Mouse (Mus musculus) neural tube, embryonic 15.5 days (tissue): Measurements from ENCODE around the gene Lamc3. TPM values are rescaled to one million over a fixed set of nuclear protein-coding genes. Genes with fewer than 3 reads are reported as not detected.

Source experiments
- ATAC-seq: fragments of 200-750 bp; cut with Nextera tagmentation; 2 replicates; pipeline ENCODE4 v1.8.0; 2017; ENCODE audit warnings: mild to moderate bottlenecking, moderate TSS enrichment, moderate library complexity; ENCODE audit not compliant: low FRiP score
- H3K27ac ChIP-seq: fragments of 300-500 bp; sonication (generic); replicated peaks from 2 replicates; pipeline ENCODE4 v1.5.1; 2015; ENCODE audit warnings: mild to moderate bottlenecking, inconsistent platforms
- H3K27me3 ChIP-seq: fragments of 300-500 bp; sonication (generic); replicated peaks from 2 replicates; pipeline ENCODE4 v1.6.1; 2015; ENCODE audit warnings: inconsistent platforms
- H3K36me3 ChIP-seq: fragments of 300-500 bp; sonication (generic); 2 replicates; pipeline ENCODE4 v1.6.1; 2015; ENCODE audit warnings: inconsistent platforms
- H3K4me1 ChIP-seq: fragments of 300-500 bp; sonication (generic); 2 replicates; pipeline ENCODE4 v1.6.1; 2015; ENCODE audit warnings: inconsistent platforms
- H3K4me2 ChIP-seq: fragments of 300-500 bp; sonication (generic); 2 replicates; pipeline ENCODE4 v1.6.1; 2015; ENCODE audit warnings: inconsistent platforms, mild to moderate bottlenecking, moderate library complexity
- H3K4me3 ChIP-seq: fragments of 300-500 bp; sonication (generic); replicated peaks from 2 replicates; pipeline ENCODE4 v1.5.1; 2015; ENCODE audit warnings: mild to moderate bottlenecking, inconsistent platforms
- H3K9ac ChIP-seq: fragments of 300-500 bp; sonication (generic); replicated peaks from 2 replicates; pipeline ENCODE4 v1.6.1; 2015; ENCODE audit warnings: mild to moderate bottlenecking, inconsistent platforms
- H3K9me3 ChIP-seq: fragments of 300-500 bp; sonication (generic); replicated peaks from 2 replicates; pipeline ENCODE4 v1.6.1; 2016; ENCODE audit warnings: inconsistent platforms
- WGBS: fragments of 180-500 bp; shearing (Covaris S2); methylation state at CpG from one replicate; pipeline ENCODE4 v1.1.7; 2015; ENCODE audit warnings: mixed read lengths; 5-methylcytosine and 5-hydroxymethylcytosine counted together
- polyA plus RNA-seq: library from polyadenylated mRNA; unstranded; fragments of >200 nt; fragmentation: Nextera tagmentation; extraction: Ambion mirVana; gene quantifications from 2 replicates; pipeline ENCODE4 v1.2.1, GENCODE M21; 2015

Lamc3 gene
- polyA plus RNA-seq, 1 experiment from 2014 or later = 4.1 TPM

GRCm38 (mm10) chr2:31943011-31943410 is 55.9 kb downstream of the Lamc3 start:
- 0 out of 2 replicates have a peak, but pooled peaks cover 2% of the 10 kb centered on the region for H3K27me3 ChIP-seq
- no peak overlapping the region for H3K27ac ChIP-seq
- H3K9me3 ChIP-seq = no peaks in the 10 kb centered on the region
- no peaks in the 10 kb centered on the region for H3K36me3 ChIP-seq
- ATAC-seq = no peak
- H3K9ac ChIP-seq = no peak overlapping the region
- no peak overlapping the region for H3K4me3 ChIP-seq
- H3K4me1 ChIP-seq = no peaks in the 10 kb centered on the region
- 73% methylated on average over 4 of the region's 4 CpGs for WGBS
- H3K4me2 ChIP-seq = no peak overlapping the region

GRCm38 (mm10) chr2:31945580-31945979 is 58.5 kb downstream of the Lamc3 start:
- no peak for ATAC-seq
- Histone ChIP-seq H3K4me3 (no peak overlapping the region), H3K4me2 (no peak overlapping the region), H3K9me3 (no peaks in the 10 kb centered on the region), H3K27ac (no peak overlapping the region), H3K9ac (no peak overlapping the region), H3K36me3 (no peaks in the 10 kb centered on the region), H3K27me3 (peaks cover 11% of the 10 kb centered on the region), H3K4me1 (peaks cover 11% of the 10 kb centered on the region)
- 76% methylated on average over 2 of the region's 2 CpGs for WGBS

- Histone ChIP-seq H3K27ac (no peak overlapping the region), H3K36me3 (no peaks in the 10 kb centered on the region), H3K4me3 (no peak overlapping the region), H3K4me2 (no peak overlapping the region), H3K9ac (no peak overlapping the region), H3K9me3 (no peaks in the 10 kb centered on the region), H3K27me3 (peaks cover 14% of the 10 kb centered on the region), H3K4me1 (peaks cover 25% of the 10 kb centered on the region)
- WGBS = 80% methylated on average over 6 of the region's 6 CpGs
- no peak for ATAC-seq
Observed at GRCm38 (mm10) chr2:31948392-31948791, 61.3 kb downstream of the Lamc3 start.

- ATAC-seq = no peak
- Histone ChIP-seq H3K4me2 (no peak overlapping the region), H3K4me1 (peaks cover 25% of the 10 kb centered on the region), H3K27ac (no peak overlapping the region), H3K9me3 (no peaks in the 10 kb centered on the region), H3K27me3 (peaks cover 14% of the 10 kb centered on the region), H3K9ac (no peak overlapping the region), H3K4me3 (no peak overlapping the region), H3K36me3 (no peaks in the 10 kb centered on the region)
- 77% methylated on average over 6 of the region's 6 CpGs for WGBS
Observed at GRCm38 (mm10) chr2:31948801-31949200, 61.7 kb downstream of the Lamc3 start.

- under 1% methylated on average over 65 of the region's 66 CpGs for WGBS
- peak; percentile 62 for ATAC-seq
- Histone ChIP-seq H3K4me2 (peak within 1 kb of the TSS; percentile 98), H3K27ac (no peak within 1 kb of the TSS; the same call in 1 of the 2 replicates), H3K4me3 (peak within 1 kb of the TSS; percentile 63), H3K9me3 (no peaks in the 10 kb centered on the region), H3K4me1 (peaks cover 25% of the 10 kb centered on the region), H3K27me3 (peaks cover 14% of the 10 kb centered on the region), H3K9ac (peak within 1 kb of the TSS; percentile 63), H3K36me3 (no peaks in the 10 kb centered on the region)
Observed at GRCm38 (mm10) chr2:31950058-31950871, 63.2 kb downstream of the Lamc3 start, which contains the start of gene Aif1l. Gene Aif1l (plus strand): TSS chr2:31950139.

GRCm38 (mm10) chr2:31950966-31951365 is 63.9 kb downstream of the Lamc3 start:
- 27% methylated on average over 9 of the region's 9 CpGs for WGBS

GRCm38 (mm10) chr2:31952236-31952635 is 65.1 kb downstream of the Lamc3 start:
- Histone ChIP-seq H3K4me2 (peak overlapping the region; percentile 98; the same call in 1 of the 2 replicates), H3K27me3 (peaks cover 12% of the 10 kb centered on the region), H3K4me3 (no peak overlapping the region), H3K9me3 (no peaks in the 10 kb centered on the region), H3K4me1 (peaks cover 25% of the 10 kb centered on the region), H3K27ac (0 out of 2 replicates have a peak overlapping the region, but pooled peaks have one; percentile 18), H3K9ac (no peak overlapping the region), H3K36me3 (no peaks in the 10 kb centered on the region)
- WGBS = 68% methylated on average over 10 of the region's 10 CpGs
- ATAC-seq = no peak

More at GRCm38 (mm10) chr2:31950966-31951365, 63.9 kb downstream of the Lamc3 start:
- Histone ChIP-seq H3K4me2 (peak overlapping the region; percentile 98), H3K4me3 (peak overlapping the region; percentile 63), H3K27me3 (peaks cover 12% of the 10 kb centered on the region), H3K9ac (peak overlapping the region; percentile 63), H3K9me3 (no peaks in the 10 kb centered on the region), H3K4me1 (peaks cover 25% of the 10 kb centered on the region), H3K36me3 (no peaks in the 10 kb centered on the region), H3K27ac (no peak overlapping the region; the same call in 1 of the 2 replicates)
- ATAC-seq = no peak

GRCm38 (mm10) chr2:31952725-31953124 is 65.6 kb downstream of the Lamc3 start:
- WGBS = 91% methylated on average over 2 of the region's 3 CpGs
- Histone ChIP-seq H3K9me3 (no peaks in the 10 kb centered on the region), H3K4me1 (peaks cover 25% of the 10 kb centered on the region), H3K4me3 (no peak overlapping the region), H3K9ac (no peak overlapping the region), H3K4me2 (peak overlapping the region; percentile 98; the same call in 1 of the 2 replicates), H3K27me3 (peaks cover 12% of the 10 kb centered on the region), H3K27ac (no peak overlapping the region), H3K36me3 (no peaks in the 10 kb centered on the region)
- ATAC-seq = no peak

GRCm38 (mm10) chr2:31953687-31954086 is 66.6 kb downstream of the Lamc3 start:
- H3K4me2 ChIP-seq = no peak overlapping the region
- H3K4me3 ChIP-seq = no peak overlapping the region
- peaks cover 12% of the 10 kb centered on the region for H3K27me3 ChIP-seq
- H3K9ac ChIP-seq = no peak overlapping the region
- no peak overlapping the region for H3K27ac ChIP-seq
- ATAC-seq = no peak
- H3K4me1 ChIP-seq = peaks cover 25% of the 10 kb centered on the region
- no peaks in the 10 kb centered on the region for H3K9me3 ChIP-seq
- 88% methylated on average over 8 of the region's 8 CpGs for WGBS
- no peaks in the 10 kb centered on the region for H3K36me3 ChIP-seq

- Histone ChIP-seq H3K27me3 (peaks cover 4% of the 10 kb centered on the region; the same call in 1 of the 2 replicates), H3K36me3 (no peaks in the 10 kb centered on the region), H3K4me3 (no peak overlapping the region), H3K27ac (no peak overlapping the region), H3K9ac (no peak overlapping the region), H3K4me2 (no peak overlapping the region), H3K4me1 (peaks cover 23% of the 10 kb centered on the region), H3K9me3 (no peaks in the 10 kb centered on the region)
- 90% methylated on average over 9 of the region's 9 CpGs for WGBS
- no peak for ATAC-seq
Observed at GRCm38 (mm10) chr2:31954779-31955181, 67.7 kb downstream of the Lamc3 start.

GRCm38 (mm10) chr2:31955686-31956085 is 68.6 kb downstream of the Lamc3 start:
- no peak for ATAC-seq
- no peaks in the 10 kb centered on the region for H3K9me3 ChIP-seq
- 87% methylated on average over 5 of the region's 5 CpGs for WGBS
- H3K27me3 ChIP-seq = peaks cover 2% of the 10 kb centered on the region; the same call in 1 of the 2 replicates
- no peaks in the 10 kb centered on the region for H3K36me3 ChIP-seq
- no peak overlapping the region for H3K9ac ChIP-seq
- H3K4me3 ChIP-seq = no peak overlapping the region
- no peak overlapping the region for H3K27ac ChIP-seq
- H3K4me2 ChIP-seq = no peak overlapping the region
- H3K4me1 ChIP-seq = peaks cover 13% of the 10 kb centered on the region

- Histone ChIP-seq H3K9me3 (no peaks in the 10 kb centered on the region), H3K4me1 (peaks cover 16% of the 10 kb centered on the region), H3K36me3 (no peaks in the 10 kb centered on the region), H3K27ac (no peak overlapping the region), H3K9ac (no peak overlapping the region), H3K4me2 (no peak overlapping the region), H3K4me3 (no peak overlapping the region), H3K27me3 (no peaks in the 10 kb centered on the region)
- no peak for ATAC-seq
- WGBS = 89% methylated on average over 10 of the region's 10 CpGs
Observed at GRCm38 (mm10) chr2:31957211-31957610, 70.1 kb downstream of the Lamc3 start.
